Mouse (Mus musculus): ENCODE data around the gene Nhlrc4.

DNA sequence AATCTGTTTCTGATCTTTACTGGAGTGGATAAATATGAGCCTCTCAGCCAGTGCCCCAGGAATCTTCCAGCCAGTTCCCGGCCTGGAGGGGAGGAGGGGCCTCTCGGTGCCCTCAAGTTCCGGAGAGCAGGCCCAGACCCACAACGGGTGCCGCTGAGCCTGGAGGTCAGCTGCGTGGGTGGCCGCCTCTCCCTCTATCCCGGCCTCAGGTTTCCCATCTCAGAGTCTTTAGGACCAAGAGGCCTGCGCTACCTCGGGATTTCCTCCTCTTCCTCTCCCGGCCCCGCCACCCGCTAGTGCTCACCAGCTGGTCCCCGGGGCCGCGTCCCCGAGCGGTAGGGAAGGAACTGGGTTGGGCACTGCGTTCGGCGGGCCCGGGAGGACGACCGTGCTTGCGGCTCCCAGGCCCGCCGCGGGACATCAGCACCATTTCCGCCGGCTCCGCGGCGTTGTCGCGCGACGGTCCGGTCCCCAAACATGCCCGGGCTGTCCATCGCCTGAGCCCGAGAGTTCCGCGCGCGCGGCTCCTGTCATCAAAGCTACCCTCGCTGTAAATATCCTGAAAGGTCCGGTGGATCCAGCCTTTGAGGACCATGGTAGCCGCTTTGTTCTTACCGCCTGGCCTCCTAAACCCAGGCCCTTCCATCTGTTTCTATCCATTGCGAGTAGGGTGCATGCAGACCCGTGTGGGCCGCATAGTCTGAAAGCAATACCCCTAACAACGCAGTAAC, 3.1 kb downstream of the Nhlrc4 start:
- TF ChIP-seq GATA1 (IDR thresholded peaks at IDR 0.05; ENCODE audit: borderline replicate concordance, low read length): no peak
- TF ChIP-seq CTCF (IDR thresholded peaks at IDR 0.05; ENCODE audit: low read depth, low read length): no peak
- TF ChIP-seq TAL1 (conservative IDR thresholded peaks at IDR 0.05; ENCODE audit: low read depth, low read length): no peak
- no peak for TF ChIP-seq POLR2AphosphoS5 (IDR thresholded peaks at IDR 0.05; ENCODE audit: insufficient replicate concordance, low read depth, low read length)
- no peak for TF ChIP-seq GATA2 (IDR thresholded peaks at IDR 0.05; ENCODE audit: borderline replicate concordance, low read depth, low read length)
